Comparison of ENCODE assay signal across 7 mouse cellular contexts in genomic region chr11:102438212-102439092, GRCm38 (mm10). TPM values are rescaled to one million over a fixed set of nuclear protein-coding genes. Genes with fewer than 3 reads are reported as not detected.
DNase-seq lines count a peak whose midpoint lies in the region; ATAC-seq lines count a peak whose summit lies in the region.

No protein-coding gene starts in this region.

- 10% methylated on average over 77 of the region's 77 CpGs for WGBS in hindbrain, embryonic 16.5 days
- 7% methylated on average over 77 of the region's 77 CpGs for WGBS in midbrain, embryonic 10.5 days

- peaks cover 19% of the 10 kb centered on the region for H3K4me1 ChIP-seq in hindbrain, embryonic 16.5 days (ENCODE audit: control insufficient read depth, insufficient read depth, low read depth, low read length)
- H3K4me1 ChIP-seq in midbrain, embryonic 10.5 days: peaks cover 32% of the 10 kb centered on the region

- ATAC-seq in hindbrain, embryonic 16.5 days: peak; percentile 25

- H3K4me3 ChIP-seq in hindbrain, embryonic 16.5 days (ENCODE audit: low read length): peak overlapping the region; percentile 32
- peak overlapping the region; percentile 57 for H3K4me3 ChIP-seq in midbrain, embryonic 10.5 days

- H3K9me3 ChIP-seq in hindbrain, embryonic 16.5 days (ENCODE audit: control insufficient read depth, low read length): no peaks in the 10 kb centered on the region
- no peaks in the 10 kb centered on the region for H3K9me3 ChIP-seq in midbrain, embryonic 10.5 days (replicated peaks)

- no peaks in the 10 kb centered on the region for H3K27me3 ChIP-seq in hindbrain, embryonic 16.5 days (replicated peaks; ENCODE audit: control insufficient read depth, insufficient read depth, low read length)
- H3K27me3 ChIP-seq in midbrain, embryonic 10.5 days (ENCODE audit: low read depth, poor library complexity, severe bottlenecking): peaks cover 61% of the 10 kb centered on the region

- DNase-seq in adrenal gland, adult 2 months: peak; percentile 88
- DNase-seq in cerebellum, adult 9-10 months: peak; percentile 88
- DNase-seq in frontal cortex, postnatal 36 days (ENCODE audit: low spot score in 2 of 2): peak; percentile 80 to 81
- peak; percentile 96 for DNase-seq in left cerebral cortex, postnatal 4 days
- peak; percentile 92 for DNase-seq in midbrain, embryonic 10.5 days (ENCODE audit: low spot score)
- DNase-seq in spleen, postnatal 14 days (ENCODE audit: low spot score in 2 of 2): peak; percentile 52 to 67

- peak overlapping the region; percentile 58 for H3K9ac ChIP-seq in hindbrain, embryonic 16.5 days (ENCODE audit: low read depth, low read length)

- intact Hi-C loops in left cerebral cortex, postnatal 4 days (cut with DNase I): no loop called here

- peak overlapping the region; percentile 59 for H3K4me2 ChIP-seq in hindbrain, embryonic 16.5 days (ENCODE audit: low read length)

- peak overlapping the region; percentile 12; the same call in 1 of the 2 replicates for H3K27ac ChIP-seq in hindbrain, embryonic 16.5 days (ENCODE audit: low read depth, low read length)
- H3K27ac ChIP-seq in midbrain, embryonic 10.5 days (replicated peaks): peak overlapping the region; percentile 71

- peaks cover 44% of the 10 kb centered on the region for H3K36me3 ChIP-seq in hindbrain, embryonic 16.5 days (ENCODE audit: control insufficient read depth, insufficient read depth, low read length)
- peaks cover 88% of the 10 kb centered on the region for H3K36me3 ChIP-seq in midbrain, embryonic 10.5 days

RNA-seq across cellular contexts. Expression of gene Grn, which starts 8.3 kb away (rescaled TPM):
- 100 to 1,000 TPM; 165 to 211 TPM for total RNA-seq in adrenal gland, adult 2 months (2021)
- 251 and 310 TPM in 2 replicates for polyA plus RNA-seq in adrenal gland, adult 2 months (2012; rRNA removed)
- 95.4 and 100 TPM in 2 replicates for polyA plus RNA-seq in hindbrain, embryonic 16.5 days (2015; fragmentation: Nextera tagmentation; extraction: Ambion mirVana)
- 10 to 100 TPM; 54.0 to 58.5 TPM for total RNA-seq in left cerebral cortex, postnatal 4 days (2021)
- polyA plus RNA-seq in midbrain, embryonic 10.5 days (2016; fragmentation: Nextera tagmentation; extraction: Ambion mirVana): 63.5 and 77.1 TPM in 2 replicates

RNA-seq across cellular contexts. Expression of gene Fam171a2, which starts 9.0 kb away (rescaled TPM):
- total RNA-seq in adrenal gland, adult 2 months (2021): 1 to 10 TPM; 2.8 to 8.3 TPM
- 18.1 and 22.9 TPM in 2 replicates for polyA plus RNA-seq in adrenal gland, adult 2 months (2012; rRNA removed)
- 17.8 and 17.9 TPM in 2 replicates for polyA plus RNA-seq in hindbrain, embryonic 16.5 days (2015; fragmentation: Nextera tagmentation; extraction: Ambion mirVana)
- total RNA-seq in left cerebral cortex, postnatal 4 days (2021): 100 to 1,000 TPM; 237 to 243 TPM
- 3.0 and 4.0 TPM in 2 replicates for polyA plus RNA-seq in midbrain, embryonic 10.5 days (2016; fragmentation: Nextera tagmentation; extraction: Ambion mirVana)

RNA-seq across cellular contexts. Expression of gene Slc25a39, which starts 30.7 kb away (rescaled TPM):
- 100 to 1,000 TPM; 504 to 683 TPM for total RNA-seq in adrenal gland, adult 2 months (2021)
- 1,025 and 1,107 TPM in 2 replicates for polyA plus RNA-seq in adrenal gland, adult 2 months (2012; rRNA removed)
- polyA plus RNA-seq in hindbrain, embryonic 16.5 days (2015; fragmentation: Nextera tagmentation; extraction: Ambion mirVana): 182 and 187 TPM in 2 replicates
- total RNA-seq in left cerebral cortex, postnatal 4 days (2021): 10 to 100 TPM; 57.2 to 58.8 TPM
- 234 and 249 TPM in 2 replicates for polyA plus RNA-seq in midbrain, embryonic 10.5 days (2016; fragmentation: Nextera tagmentation; extraction: Ambion mirVana)

RNA-seq across cellular contexts. Expression of gene Itga2b, which starts 31.5 kb away (rescaled TPM):
- 1 to 10 TPM; 2.5 to 4.1 TPM for total RNA-seq in adrenal gland, adult 2 months (2021)
- polyA plus RNA-seq in adrenal gland, adult 2 months (2012; rRNA removed): 6.6 TPM in 2 replicates
- 9.4 and 13.1 TPM in 2 replicates for polyA plus RNA-seq in hindbrain, embryonic 16.5 days (2015; fragmentation: Nextera tagmentation; extraction: Ambion mirVana)
- 1 to 10 TPM; 3.6 to 4.0 TPM for total RNA-seq in left cerebral cortex, postnatal 4 days (2021)
- 5.8 and 6.9 TPM in 2 replicates for polyA plus RNA-seq in midbrain, embryonic 10.5 days (2016; fragmentation: Nextera tagmentation; extraction: Ambion mirVana)

RNA-seq across cellular contexts. Expression of gene Rundc3a, which starts 45.2 kb away (rescaled TPM):
- 10 to 100 TPM; 36.8 to 51.7 TPM for total RNA-seq in adrenal gland, adult 2 months (2021)
- 46.3 and 77.5 TPM in 2 replicates for polyA plus RNA-seq in adrenal gland, adult 2 months (2012; rRNA removed)
- polyA plus RNA-seq in hindbrain, embryonic 16.5 days (2015; fragmentation: Nextera tagmentation; extraction: Ambion mirVana): 127 and 136 TPM in 2 replicates
- total RNA-seq in left cerebral cortex, postnatal 4 days (2021): 100 to 1,000 TPM; 261 to 262 TPM
- 21.5 and 40.7 TPM in 2 replicates for polyA plus RNA-seq in midbrain, embryonic 10.5 days (2016; fragmentation: Nextera tagmentation; extraction: Ambion mirVana)

Comparison
In these comparisons a context has a peak if more than half of its experiments do, and no peak if none do; other contexts are left out.
1. Peak in every context shown above with its lines: DNase-seq, ATAC-seq, H3K4me3 ChIP-seq and H3K27ac ChIP-seq.